Mouse (Mus musculus): ENCODE data around the gene Tmem200a. TPM values are rescaled to one million over a fixed set of nuclear protein-coding genes. Genes with fewer than 3 reads are reported as not detected.

Gene Tmem200a
- polyA plus RNA-seq (2015; fragmentation: Nextera tagmentation; extraction: Ambion mirVana) = 1.9 and 3.0 TPM in 2 replicates

DNA sequence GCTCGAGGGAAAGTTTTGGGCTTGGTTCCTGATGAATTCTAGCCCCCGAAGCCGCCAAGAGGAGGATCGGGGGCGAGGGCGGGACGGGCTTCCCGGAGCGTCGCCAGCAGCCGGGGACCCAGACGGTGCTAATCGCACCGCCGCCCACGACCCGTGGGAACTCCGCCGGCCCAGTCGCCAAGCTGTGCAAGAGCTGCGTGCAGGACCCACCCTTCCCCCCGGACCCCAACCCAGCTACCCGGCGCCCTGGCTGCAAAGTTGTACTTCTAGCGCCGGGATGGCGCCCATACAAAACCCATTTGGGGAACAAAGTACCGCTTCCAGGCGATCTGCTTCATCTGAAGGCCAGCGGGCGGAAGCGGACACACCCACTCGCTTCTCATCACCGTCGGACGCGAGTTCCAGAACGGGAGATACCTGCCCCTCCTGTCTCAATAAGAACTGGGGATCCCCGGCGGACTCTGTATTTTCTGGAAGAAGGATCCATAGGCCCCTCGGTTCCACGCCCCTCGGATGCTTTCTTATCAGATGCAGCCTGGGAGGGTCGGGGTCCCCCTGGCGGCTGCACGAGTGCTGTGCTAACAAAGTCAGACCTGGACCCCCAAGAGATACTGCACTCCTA, at the start of gene Tmem200a:
Gene Tmem200a, minus strand, starts transcription at position 532 of the 622 bp plus-strand sequence.
- under 1% methylated on average over 46 of the region's 46 CpGs for WGBS
- peaks cover 13% of the 10 kb centered on the region; the same call in 1 of the 2 replicates for H3K27me3 ChIP-seq (ENCODE audit: insufficient read depth, low read length)
- DNase-seq (ENCODE audit: low spot score) = peak; percentile 90
- H3K4me3 ChIP-seq (replicated peaks; ENCODE audit: low read depth, low read length) = peak within 1 kb of the TSS; percentile 56
- peak within 1 kb of the TSS; percentile 44 for H3K9ac ChIP-seq (ENCODE audit: low read depth, low read length)
- H3K4me1 ChIP-seq (replicated peaks; ENCODE audit: insufficient read depth, low read length) = peaks cover 6% of the 10 kb centered on the region; the same call in 1 of the 2 replicates
- no peaks in the 10 kb centered on the region for H3K9me3 ChIP-seq (replicated peaks; ENCODE audit: low read length)
- no peaks in the 10 kb centered on the region for H3K36me3 ChIP-seq (ENCODE audit: insufficient read depth, low read length)
- TF ChIP-seq CTCF (IDR thresholded peaks at IDR 0.05; ENCODE audit: low read depth) = peak; percentile 81
- ATAC-seq (replicated peaks; ENCODE audit: low FRiP score, low read depth) = peak; percentile 75
- no peak within 1 kb of the TSS for H3K27ac ChIP-seq
- peak within 1 kb of the TSS; percentile 77 for H3K4me2 ChIP-seq (ENCODE audit: low read length)

DNA sequence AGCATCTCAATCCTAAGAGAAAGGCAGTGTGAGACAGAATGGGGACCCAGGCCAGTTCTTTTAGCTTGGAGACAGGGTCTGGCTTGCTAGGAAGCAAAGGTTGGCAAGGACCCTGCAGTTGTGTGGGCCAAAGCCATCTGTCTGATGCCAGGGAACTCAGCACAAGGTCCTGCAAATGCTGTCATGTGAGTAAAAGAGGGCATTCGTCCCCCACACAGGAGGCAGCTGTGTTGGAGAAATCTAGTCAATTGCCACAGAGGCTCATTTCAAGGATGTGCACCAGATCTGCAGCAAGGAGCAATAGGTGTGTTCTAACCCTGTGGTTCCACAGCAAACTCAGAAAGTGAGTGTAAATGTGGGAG, 41.0 kb upstream of the Tmem200a start:
- no peak overlapping the region for H3K4me2 ChIP-seq (ENCODE audit: low read length)
- H3K27ac ChIP-seq = no peak overlapping the region
- no peak overlapping the region for H3K4me3 ChIP-seq (replicated peaks; ENCODE audit: low read depth, low read length)
- ATAC-seq (replicated peaks; ENCODE audit: low FRiP score, low read depth) = no peak
- TF ChIP-seq CTCF (IDR thresholded peaks at IDR 0.05; ENCODE audit: low read depth) = no peak
- H3K36me3 ChIP-seq (ENCODE audit: insufficient read depth, low read length) = no peaks in the 10 kb centered on the region
- H3K4me1 ChIP-seq (replicated peaks; ENCODE audit: insufficient read depth, low read length) = no peaks in the 10 kb centered on the region
- DNase-seq (ENCODE audit: low spot score) = no peak
- H3K27me3 ChIP-seq (ENCODE audit: insufficient read depth, low read length) = no peaks in the 10 kb centered on the region
- no peak overlapping the region for H3K9ac ChIP-seq (ENCODE audit: low read depth, low read length)
- H3K9me3 ChIP-seq (replicated peaks; ENCODE audit: low read length) = no peaks in the 10 kb centered on the region
- 72% methylated on average over 1 of the region's 1 CpGs for WGBS

DNA sequence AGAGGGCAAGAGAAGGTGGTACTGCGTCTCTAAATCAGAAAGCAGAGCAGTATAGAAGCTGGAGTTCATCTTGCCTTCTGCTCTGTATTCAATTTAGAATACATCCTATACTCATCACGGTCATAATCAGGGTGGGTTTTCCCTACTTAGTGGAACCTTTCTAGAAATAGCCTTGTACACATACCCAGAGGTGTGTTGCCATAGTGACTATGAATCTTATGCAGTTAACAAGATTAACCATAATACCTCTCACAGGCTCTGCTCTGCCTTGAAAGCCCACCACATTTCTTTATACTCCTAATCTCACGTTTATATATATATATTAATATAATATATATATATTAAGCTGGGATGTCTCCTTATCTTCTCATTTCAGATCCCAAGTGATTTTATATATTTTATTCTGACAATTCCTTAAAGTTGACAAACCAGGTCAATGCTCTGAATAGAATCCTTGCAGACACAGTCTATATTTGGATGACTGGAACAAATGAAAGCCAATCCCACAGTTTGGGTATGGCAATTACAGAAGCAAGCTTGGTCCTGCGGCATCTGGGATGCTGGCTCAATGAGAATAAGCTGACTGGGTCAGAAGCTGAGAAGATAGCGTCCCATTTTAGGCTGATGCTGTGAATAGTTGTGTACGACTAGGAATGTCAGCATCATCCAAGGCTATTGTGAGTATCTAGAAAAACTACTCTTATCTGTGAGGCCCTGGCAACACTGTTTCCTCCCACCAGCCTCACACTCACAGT, 40.4 kb upstream of the Tmem200a start:
- Histone ChIP-seq H3K36me3 (ENCODE audit: insufficient read depth, low read length) (no peaks in the 10 kb centered on the region), H3K27me3 (ENCODE audit: insufficient read depth, low read length) (no peaks in the 10 kb centered on the region), H3K4me2 (ENCODE audit: low read length) (no peak overlapping the region), H3K9ac (ENCODE audit: low read depth, low read length) (no peak overlapping the region), H3K4me3 (replicated peaks; ENCODE audit: low read depth, low read length) (no peak overlapping the region), H3K27ac (no peak overlapping the region), H3K4me1 (replicated peaks; ENCODE audit: insufficient read depth, low read length) (no peaks in the 10 kb centered on the region), H3K9me3 (replicated peaks; ENCODE audit: low read length) (no peaks in the 10 kb centered on the region)
- DNase-seq (ENCODE audit: low spot score) = no peak
- whole genome bisulfite sequencing = 92% methylated on average over 6 of the region's 6 CpGs
- TF ChIP-seq CTCF (IDR thresholded peaks at IDR 0.05; ENCODE audit: low read depth) = no peak
- ATAC-seq (replicated peaks; ENCODE audit: low FRiP score, low read depth) = no peak

DNA sequence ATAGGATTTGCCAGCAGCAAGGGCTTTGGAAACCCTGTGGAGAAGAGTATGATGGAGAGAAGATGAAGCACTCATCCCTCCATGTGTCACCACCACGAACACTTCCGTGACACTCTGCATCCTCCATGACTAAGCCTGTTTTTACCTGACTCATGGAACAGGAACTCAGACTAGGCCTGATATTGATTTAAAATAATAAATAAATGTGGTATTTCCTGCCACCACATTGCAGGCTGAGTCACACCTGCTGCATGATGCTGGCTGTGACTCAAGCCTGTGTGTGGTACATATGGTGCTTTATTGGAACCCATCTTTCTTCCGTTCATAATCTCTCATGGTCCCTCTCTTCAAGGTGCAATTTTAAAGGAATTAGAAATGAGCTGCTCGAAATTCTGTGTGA, 35.6 kb upstream of the Tmem200a start:
- H3K27me3 ChIP-seq (ENCODE audit: insufficient read depth, low read length) = no peaks in the 10 kb centered on the region
- H3K9ac ChIP-seq (ENCODE audit: low read depth, low read length) = no peak overlapping the region
- H3K27ac ChIP-seq = no peak overlapping the region
- H3K4me1 ChIP-seq (replicated peaks; ENCODE audit: insufficient read depth, low read length) = no peaks in the 10 kb centered on the region
- no peaks in the 10 kb centered on the region for H3K36me3 ChIP-seq (ENCODE audit: insufficient read depth, low read length)
- WGBS = 78% methylated on average over 4 of the region's 4 CpGs
- no peaks in the 10 kb centered on the region for H3K9me3 ChIP-seq (replicated peaks; ENCODE audit: low read length)
- DNase-seq (ENCODE audit: low spot score) = no peak
- no peak for TF ChIP-seq CTCF (IDR thresholded peaks at IDR 0.05; ENCODE audit: low read depth)
- H3K4me3 ChIP-seq (replicated peaks; ENCODE audit: low read depth, low read length) = no peak overlapping the region
- H3K4me2 ChIP-seq (ENCODE audit: low read length) = no peak overlapping the region
- ATAC-seq (replicated peaks; ENCODE audit: low FRiP score, low read depth) = no peak

DNA sequence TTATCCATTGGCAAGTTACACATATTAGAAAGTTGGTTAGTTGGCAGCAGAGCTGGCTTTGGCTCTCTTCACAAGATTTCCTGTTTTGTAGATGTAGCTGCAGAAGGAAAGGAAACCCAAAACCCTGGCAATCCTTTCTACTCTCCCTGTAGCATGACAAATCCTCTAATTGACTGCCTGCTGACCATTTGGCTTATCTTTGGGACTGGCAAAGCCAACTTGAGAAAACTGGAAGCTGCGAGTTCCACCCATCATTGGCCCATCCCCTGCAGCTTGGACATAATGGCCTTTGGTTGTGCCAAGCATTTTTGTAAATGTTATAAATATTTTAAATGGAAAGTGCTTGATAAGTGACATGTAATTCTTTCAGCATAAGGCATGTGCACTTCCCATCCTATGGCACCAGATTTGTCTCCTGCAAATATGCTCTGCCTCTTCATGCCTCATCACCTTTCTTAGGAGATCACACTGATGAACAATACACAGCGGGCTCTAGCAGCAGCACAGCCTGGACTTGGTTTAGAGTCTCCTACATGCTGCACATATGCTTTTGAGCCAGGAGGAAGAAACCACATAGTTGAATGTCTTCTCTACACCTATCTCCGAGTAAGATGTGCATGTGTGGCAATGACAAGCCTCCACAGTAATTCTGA, 24.6 kb upstream of the Tmem200a start:
- H3K4me2 ChIP-seq (ENCODE audit: low read length) = no peak overlapping the region
- no peak for ATAC-seq (replicated peaks; ENCODE audit: low FRiP score, low read depth)
- no peaks in the 10 kb centered on the region for H3K36me3 ChIP-seq (ENCODE audit: insufficient read depth, low read length)
- DNase-seq (ENCODE audit: low spot score) = no peak
- H3K9me3 ChIP-seq (replicated peaks; ENCODE audit: low read length) = no peaks in the 10 kb centered on the region
- no peak for TF ChIP-seq CTCF (IDR thresholded peaks at IDR 0.05; ENCODE audit: low read depth)
- WGBS = 78% methylated on average over 3 of the region's 3 CpGs
- H3K4me3 ChIP-seq (replicated peaks; ENCODE audit: low read depth, low read length) = no peak overlapping the region
- H3K9ac ChIP-seq (ENCODE audit: low read depth, low read length) = no peak overlapping the region
- H3K4me1 ChIP-seq (replicated peaks; ENCODE audit: insufficient read depth, low read length) = no peaks in the 10 kb centered on the region
- no peak overlapping the region for H3K27ac ChIP-seq
- H3K27me3 ChIP-seq (ENCODE audit: insufficient read depth, low read length) = no peaks in the 10 kb centered on the region

DNA sequence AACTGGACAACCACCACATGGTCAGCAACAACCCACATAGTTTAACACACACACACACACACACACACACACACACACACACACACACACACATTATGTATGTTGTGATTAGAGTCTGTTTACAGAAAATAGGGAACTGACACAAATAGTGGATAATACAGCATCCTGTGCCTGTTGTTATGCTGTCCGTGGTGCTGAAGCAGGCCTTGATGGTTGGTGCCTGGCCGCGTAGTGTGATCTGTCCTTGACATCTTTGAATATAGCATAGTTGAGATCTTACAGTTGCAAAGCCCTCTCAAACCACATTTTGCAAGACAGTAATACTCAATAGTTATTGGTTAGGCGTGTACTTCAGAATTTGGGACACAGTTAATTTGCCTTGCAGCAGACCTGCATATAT, 3.2 kb upstream of the Tmem200a start:
- no peak overlapping the region for H3K4me3 ChIP-seq (replicated peaks; ENCODE audit: low read depth, low read length)
- peaks cover 13% of the 10 kb centered on the region; the same call in 1 of the 2 replicates for H3K27me3 ChIP-seq (ENCODE audit: insufficient read depth, low read length)
- WGBS = 63% methylated on average over 4 of the region's 4 CpGs
- TF ChIP-seq CTCF (IDR thresholded peaks at IDR 0.05; ENCODE audit: low read depth) = no peak
- H3K27ac ChIP-seq = no peak overlapping the region
- no peaks in the 10 kb centered on the region for H3K9me3 ChIP-seq (replicated peaks; ENCODE audit: low read length)
- DNase-seq (ENCODE audit: low spot score) (peak; percentile 11), ATAC-seq (replicated peaks; ENCODE audit: low FRiP score, low read depth) (no peak)
- H3K9ac ChIP-seq (ENCODE audit: low read depth, low read length) = no peak overlapping the region
- H3K4me2 ChIP-seq (ENCODE audit: low read length) = no peak overlapping the region
- peaks cover 6% of the 10 kb centered on the region; the same call in 1 of the 2 replicates for H3K4me1 ChIP-seq (replicated peaks; ENCODE audit: insufficient read depth, low read length)
- no peaks in the 10 kb centered on the region for H3K36me3 ChIP-seq (ENCODE audit: insufficient read depth, low read length)

All from kidney, postnatal 0 days (tissue).